Mouse (Mus musculus): Measurements from ENCODE around the gene Dhrs2.
A peak's percentile ranks its signal among the peaks of the same experiment; 100 is the strongest.

Gene Dhrs2

GRCm38 (mm10) chr14:55253580-55253979, 31.8 kb downstream of the Dhrs2 start:
- no peak for DNase-seq (ENCODE audit: low spot score)

- DNase-seq (ENCODE audit: low spot score) = no peak
Measured at GRCm38 (mm10) chr14:55255443-55255842, 33.6 kb downstream of the Dhrs2 start.

GRCm38 (mm10) chr14:55271158-55271557, 49.4 kb downstream of the Dhrs2 start:
- DNase-seq (ENCODE audit: low spot score) = peak; percentile 60

- DNase-seq (ENCODE audit: low spot score) = no peak
Measured at GRCm38 (mm10) chr14:55273023-55273422, 51.2 kb downstream of the Dhrs2 start.

GRCm38 (mm10) chr14:55274810-55275209, 53.0 kb downstream of the Dhrs2 start:
- DNase-seq (ENCODE audit: low spot score) = no peak

- DNase-seq (ENCODE audit: low spot score) = no peak
Measured at GRCm38 (mm10) chr14:55279322-55280069, 57.7 kb downstream of the Dhrs2 start.

Data from urinary bladder, postnatal 14 days (tissue).